Mouse (Mus musculus) neural tube, embryonic 10.5 days (tissue): Measurements from ENCODE around the gene 4930503B20Rik.

Experiments
- DNase-seq: peaks from one replicate; pipeline ENCODE4 v3.0.0-alpha.2; 2017; ENCODE audit warnings: low spot score; ENCODE audit errors: extremely low spot score

The 4930503B20Rik gene

DNA sequence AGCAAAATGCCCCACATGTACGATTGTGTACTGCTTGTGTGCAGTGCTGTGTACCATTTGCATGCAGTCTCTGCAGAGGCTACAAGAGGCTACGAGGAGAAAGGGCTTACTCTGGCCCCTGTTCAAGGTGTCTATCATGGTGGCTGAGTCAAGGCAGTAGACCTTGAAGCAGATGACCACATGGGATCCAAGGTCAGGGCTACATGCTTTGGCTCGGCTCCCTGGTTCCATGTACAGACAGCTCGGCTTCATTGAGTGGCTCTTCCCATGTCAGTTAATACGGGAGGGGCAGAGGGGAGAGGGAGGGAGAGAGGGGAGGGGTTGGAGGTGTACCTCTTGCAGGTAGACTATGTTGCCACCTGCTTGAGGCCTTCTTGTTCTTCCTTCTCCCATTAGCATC is 1.3 kb upstream of the 4930503B20Rik start:
- no peak for DNase-seq

- no peak for DNase-seq
Measured at GRCm38 (mm10) chr3:146650716-146651115, 401 bp downstream of the 4930503B20Rik start.

DNA sequence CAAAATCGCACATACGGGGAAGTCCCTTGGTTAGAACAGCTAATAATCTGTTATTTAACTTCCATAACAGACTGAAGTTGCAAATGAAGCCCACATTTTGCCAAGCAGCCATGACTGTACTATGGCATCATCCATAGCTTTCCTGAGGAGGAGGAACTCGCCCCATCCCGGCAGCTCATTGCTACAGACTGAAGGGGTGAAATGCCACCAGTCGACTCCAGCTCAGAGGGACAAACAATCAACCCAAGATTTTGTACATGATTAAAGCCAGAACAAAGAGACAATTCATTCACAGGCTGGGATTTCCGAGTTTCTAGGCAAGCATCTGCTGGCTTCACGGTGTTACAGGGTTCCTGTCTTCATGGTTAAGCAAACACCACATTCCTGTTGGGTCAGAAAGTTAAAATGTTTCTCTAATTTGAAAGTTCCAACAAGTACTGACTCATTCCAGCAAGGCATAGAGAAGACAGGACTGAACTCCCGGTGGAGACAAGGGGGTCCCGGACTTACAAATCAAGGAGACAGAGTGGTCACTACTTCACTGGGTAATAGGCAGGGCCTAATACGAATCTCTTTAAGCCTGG is 1.7 kb downstream of the 4930503B20Rik start:
- no peak for DNase-seq

DNA sequence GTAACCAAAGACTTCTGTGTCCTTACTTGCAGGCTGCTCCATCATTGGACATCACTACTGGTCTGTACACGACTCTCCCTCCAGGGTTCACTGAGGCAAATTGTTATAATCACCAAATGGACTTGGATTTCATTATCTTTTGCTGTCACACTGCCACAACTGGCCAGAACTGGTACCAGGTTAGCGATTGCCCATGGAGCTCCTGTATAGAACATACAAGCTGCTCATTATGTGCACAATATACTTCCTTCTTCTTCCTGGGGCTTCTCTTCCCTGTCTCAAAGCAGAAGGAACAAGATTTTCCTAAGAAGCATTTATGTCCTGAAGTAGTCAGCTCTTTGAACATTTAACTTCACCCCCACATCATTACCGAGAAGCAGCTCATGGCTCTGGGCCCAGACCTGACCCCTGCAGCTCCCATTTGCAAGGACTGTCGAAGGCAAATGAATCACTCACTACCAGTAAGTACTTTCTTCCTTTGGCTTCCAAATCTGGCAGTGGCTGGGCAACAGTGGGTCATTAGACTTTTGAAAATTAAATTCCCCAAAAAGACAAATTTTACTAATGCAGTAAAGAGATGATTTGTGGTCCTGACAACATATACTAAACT is 9.2 kb downstream of the 4930503B20Rik start:
- no peak for DNase-seq

- no peak for DNase-seq
Measured at GRCm38 (mm10) chr3:146632506-146632905, 18.6 kb downstream of the 4930503B20Rik start.

GRCm38 (mm10) chr3:146628227-146628982 is 22.7 kb downstream of the 4930503B20Rik start:
- DNase-seq: no peak

DNA sequence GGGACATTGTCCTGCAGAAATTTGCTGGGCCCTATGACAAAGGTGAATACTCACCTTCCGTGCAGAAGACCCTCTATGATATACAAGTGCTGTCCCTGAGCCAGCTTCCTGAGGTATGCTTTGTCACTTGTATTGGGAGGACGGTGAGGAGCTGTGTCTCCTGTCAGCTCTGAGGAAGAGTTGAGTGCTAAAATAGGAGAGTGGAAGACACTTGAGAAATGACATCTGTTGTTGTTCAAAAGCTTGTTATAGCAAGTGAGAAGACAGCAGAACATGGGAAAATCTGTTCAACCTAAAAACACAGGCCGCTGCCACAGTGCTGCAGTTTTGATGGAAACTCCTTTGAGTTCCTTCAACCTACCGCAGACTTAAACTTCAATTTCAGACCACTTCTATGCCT is 25.4 kb downstream of the 4930503B20Rik start:
- DNase-seq: no peak

- DNase-seq: no peak
Measured at GRCm38 (mm10) chr3:146621966-146622365, 29.2 kb downstream of the 4930503B20Rik start.

DNA sequence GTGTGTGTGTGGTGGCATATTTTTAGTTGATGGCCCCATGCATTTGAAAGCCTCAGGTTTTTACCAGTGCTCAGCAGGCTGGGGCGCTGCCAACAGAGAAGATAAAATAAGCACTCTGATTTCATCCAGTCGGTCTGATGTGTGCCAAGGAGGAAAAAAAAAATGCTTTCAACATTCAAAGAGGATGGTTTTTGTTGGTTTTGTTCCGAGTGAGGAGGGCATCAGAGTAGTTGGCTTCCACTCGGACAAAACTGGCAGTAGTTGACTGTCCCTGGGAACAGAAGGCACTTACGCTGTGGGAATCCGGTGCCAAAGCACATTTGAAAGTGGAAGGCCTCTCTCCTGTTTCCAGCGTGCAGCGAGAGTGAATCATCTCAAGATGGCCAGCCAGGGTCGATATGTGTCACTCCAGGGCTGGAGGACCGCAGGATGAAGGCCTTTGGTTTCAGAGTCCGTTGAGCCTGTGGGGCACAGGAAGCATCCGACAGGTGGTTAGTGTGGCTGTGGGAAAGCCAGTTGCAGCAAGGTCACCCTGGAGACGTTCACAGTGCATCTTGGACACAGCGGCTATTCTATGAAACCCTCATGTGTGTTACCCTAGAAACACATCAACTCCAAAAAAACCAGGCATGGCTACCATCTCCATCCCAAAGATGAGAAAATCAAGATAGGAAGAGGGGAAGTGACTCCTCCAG is 30.4 kb downstream of the 4930503B20Rik start:
- DNase-seq: no peak

- DNase-seq: no peak
Measured at GRCm38 (mm10) chr3:146620101-146620500, 31.0 kb downstream of the 4930503B20Rik start.

GRCm38 (mm10) chr3:146618357-146618756 is 32.8 kb downstream of the 4930503B20Rik start:
- no peak for DNase-seq

DNA sequence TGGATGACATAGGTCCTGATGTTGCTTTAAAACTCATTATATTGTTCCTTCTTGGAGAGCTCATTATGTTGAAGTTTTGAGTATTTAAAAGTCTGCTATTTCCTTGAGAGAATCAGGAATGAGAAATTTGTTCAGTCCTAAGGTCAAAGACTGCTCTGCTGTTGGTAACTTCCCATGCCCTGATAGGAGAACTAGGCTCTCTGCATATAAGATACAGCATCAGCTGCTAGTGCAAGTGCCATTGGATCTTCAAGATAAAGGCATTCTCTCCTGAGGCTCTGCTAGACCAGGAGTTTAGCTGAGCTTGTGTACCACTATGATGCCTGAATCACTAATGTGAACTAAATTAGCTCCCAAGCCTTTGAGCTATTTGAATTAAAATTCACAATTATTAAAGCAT is 33.2 kb downstream of the 4930503B20Rik start:
- no peak for DNase-seq

- no peak for DNase-seq
Measured at GRCm38 (mm10) chr3:146616533-146617283, 34.4 kb downstream of the 4930503B20Rik start.

DNA sequence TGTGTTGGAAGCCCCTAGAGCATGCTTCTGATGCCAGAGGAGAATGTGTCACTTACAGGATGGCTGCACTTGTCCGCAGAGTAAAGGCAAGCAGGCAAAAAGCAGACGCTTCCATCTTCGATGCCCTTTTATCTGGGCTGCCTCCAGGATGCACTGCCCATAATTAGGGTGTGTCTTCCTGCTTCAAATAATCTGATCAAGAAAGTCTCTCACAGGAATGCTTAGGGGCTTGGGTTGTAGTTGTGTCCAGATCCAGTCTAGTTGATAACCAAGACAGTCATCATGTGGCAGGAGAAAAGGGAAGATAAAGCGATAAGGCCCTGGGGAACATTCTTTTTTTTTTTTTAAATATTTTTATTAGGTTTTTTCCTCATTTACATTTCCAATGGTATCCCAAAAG is 35.6 kb downstream of the 4930503B20Rik start, which contains the start of gene Dnase2b:
Gene Dnase2b, minus strand, starts transcription at position 101 of the 400 bp plus-strand sequence.
- DNase-seq: no peak

GRCm38 (mm10) chr3:146611821-146612220 is 39.3 kb downstream of the 4930503B20Rik start:
- DNase-seq: no peak

- no peak for DNase-seq
Measured at GRCm38 (mm10) chr3:146611261-146611660, 39.9 kb downstream of the 4930503B20Rik start.

GRCm38 (mm10) chr3:146610322-146610721 is 40.8 kb downstream of the 4930503B20Rik start:
- no peak for DNase-seq

DNA sequence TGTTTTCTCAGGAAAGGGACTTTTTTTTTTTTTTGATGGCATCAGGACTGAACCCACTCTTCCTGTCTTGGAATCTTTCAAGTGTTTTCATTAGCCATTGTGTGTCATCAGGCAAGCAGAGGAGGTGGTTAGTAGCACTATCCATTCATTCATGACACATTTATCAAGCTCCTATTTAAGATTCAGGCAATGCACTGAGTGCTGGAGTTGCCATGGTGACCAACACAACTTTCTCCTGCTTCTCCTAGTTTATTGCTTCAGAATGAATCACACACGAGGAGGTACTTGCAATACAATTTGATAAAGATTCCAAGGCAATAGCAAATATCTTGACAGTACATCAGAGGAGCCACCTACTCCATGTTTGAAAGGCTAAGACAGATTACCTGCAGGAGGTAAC is 43.7 kb downstream of the 4930503B20Rik start:
- DNase-seq: no peak

- no peak for DNase-seq
Measured at GRCm38 (mm10) chr3:146604647-146605046, 46.5 kb downstream of the 4930503B20Rik start.

- no peak for DNase-seq
Measured at GRCm38 (mm10) chr3:146602531-146602930, 48.6 kb downstream of the 4930503B20Rik start.

- DNase-seq: no peak
Measured at GRCm38 (mm10) chr3:146601205-146601604, 49.9 kb downstream of the 4930503B20Rik start.
